Mouse (Mus musculus) neural tube, embryonic 11.5 days (tissue): ENCODE measurements around the gene Bmx. TPM values are rescaled to one million over a fixed set of nuclear protein-coding genes. Genes with fewer than 3 reads are reported as not detected.

Source experiments
- ATAC-seq: fragments of 200-750 bp; cut with Nextera tagmentation; 2 replicates; pipeline ENCODE4 v1.8.0; 2017; ENCODE audit warnings: moderate number of reproducible peaks, mild to moderate bottlenecking, moderate TSS enrichment, moderate library complexity; ENCODE audit not compliant: insufficient read depth, low FRiP score, low TSS enrichment
- DNase-seq: peaks from one replicate; pipeline ENCODE4 v3.0.0-alpha.2; 2015; ENCODE audit warnings: low spot score
- H3K27ac ChIP-seq: fragments of 300-500 bp; sonication (generic); 2 replicates; pipeline ENCODE4 v1.5.1; 2014; ENCODE audit warnings: low read depth, mild to moderate bottlenecking, low read length
- H3K27me3 ChIP-seq: fragments of 300-500 bp; sonication (generic); 2 replicates; pipeline ENCODE4 v1.6.1; 2014; ENCODE audit warnings: mild to moderate bottlenecking, low read length, mixed read lengths; ENCODE audit not compliant: control insufficient read depth, insufficient read depth
- H3K36me3 ChIP-seq: fragments of 300-500 bp; sonication (generic); 2 replicates; pipeline ENCODE4 v1.6.1; 2014; ENCODE audit warnings: mild to moderate bottlenecking, low read length, moderate library complexity, mixed read lengths; ENCODE audit not compliant: control insufficient read depth, insufficient read depth
- H3K4me1 ChIP-seq: fragments of 300-500 bp; sonication (generic); 2 replicates; pipeline ENCODE4 v1.6.1; 2014; ENCODE audit warnings: low read length, mixed read lengths; ENCODE audit not compliant: control insufficient read depth, insufficient read depth
- H3K4me2 ChIP-seq: fragments of 300-500 bp; sonication (generic); 2 replicates; pipeline ENCODE4 v1.6.1; 2014; ENCODE audit warnings: low read depth, mild to moderate bottlenecking, moderate library complexity
- H3K4me3 ChIP-seq: fragments of 300-500 bp; sonication (generic); 2 replicates; pipeline ENCODE4 v1.5.1; 2014; ENCODE audit warnings: low read depth, low read length
- H3K9ac ChIP-seq: fragments of 300-500 bp; sonication (generic); 2 replicates; pipeline ENCODE4 v1.6.1; 2014; ENCODE audit warnings: mild to moderate bottlenecking, low read length
- H3K9me3 ChIP-seq: fragments of 300-500 bp; sonication (generic); 2 replicates; pipeline ENCODE4 v1.6.1; 2016; ENCODE audit warnings: low read length; ENCODE audit not compliant: control insufficient read depth
- WGBS: fragments of 180-500 bp; shearing (Covaris S2); extraction: QIAGEN DNeasy Blood & Tissue Kit; methylation state at CpG from one replicate; pipeline ENCODE4 v1.1.7; 2014; 5-methylcytosine and 5-hydroxymethylcytosine counted together
- polyA plus RNA-seq: library from polyadenylated mRNA; unstranded; fragments of >200 nt; fragmentation: Nextera tagmentation; extraction: Ambion mirVana; gene quantifications from 2 replicates; pipeline ENCODE4 v1.2.1, GENCODE M21; 2014

The Bmx gene
- 0.17 and 0.66 TPM in 2 replicates for polyA plus RNA-seq

GRCm38 (mm10) chrX:164258057-164258456 is at the start of gene Bmx:
Gene Bmx (minus strand): TSS chrX:164258193.
- Histone ChIP-seq H3K36me3 (no peaks in the 10 kb centered on the region), H3K4me3 (no peak within 1 kb of the TSS), H3K27ac (no peak within 1 kb of the TSS), H3K9me3 (no peaks in the 10 kb centered on the region), H3K4me1 (no peaks in the 10 kb centered on the region), H3K4me2 (no peak within 1 kb of the TSS), H3K9ac (no peak within 1 kb of the TSS), H3K27me3 (0 out of 2 replicates have a peak, but pooled peaks cover 2% of the 10 kb centered on the region)
- WGBS = 67% methylated on average over 8 of the region's 8 CpGs
- DNase-seq (no peak), ATAC-seq (no peak)

DNA sequence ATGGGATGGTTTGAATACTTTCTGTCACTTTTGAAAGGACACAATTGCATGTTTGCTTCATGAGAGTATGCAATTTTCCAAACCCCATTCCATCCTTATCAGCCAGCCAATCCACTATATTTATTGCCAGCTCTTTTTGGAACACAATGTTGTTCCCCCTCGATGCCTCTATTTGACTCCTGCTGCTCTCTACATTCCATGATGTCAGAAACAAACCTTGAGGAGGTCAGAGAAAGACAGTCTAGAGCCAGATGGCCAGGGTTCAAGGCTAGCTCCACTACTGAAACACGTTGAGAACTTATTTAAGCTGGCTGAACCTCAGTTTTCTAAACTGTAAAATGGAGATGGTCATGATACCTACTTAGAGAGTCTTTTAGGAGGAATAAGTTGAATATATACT is 48.3 kb upstream of the Bmx start:
- no peaks in the 10 kb centered on the region for H3K4me1 ChIP-seq
- no peak overlapping the region for H3K4me3 ChIP-seq
- ATAC-seq = no peak
- 76% methylated on average over 2 of the region's 2 CpGs for WGBS
- no peak overlapping the region for H3K4me2 ChIP-seq
- H3K9me3 ChIP-seq = no peaks in the 10 kb centered on the region
- no peak overlapping the region for H3K9ac ChIP-seq
- H3K27me3 ChIP-seq = no peaks in the 10 kb centered on the region
- no peak for DNase-seq
- no peak overlapping the region for H3K27ac ChIP-seq
- H3K36me3 ChIP-seq = no peaks in the 10 kb centered on the region

- no peak for ATAC-seq
- DNase-seq = no peak
- Histone ChIP-seq H3K27me3 (no peaks in the 10 kb centered on the region), H3K4me2 (no peak overlapping the region), H3K27ac (no peak overlapping the region), H3K36me3 (no peaks in the 10 kb centered on the region), H3K9ac (no peak overlapping the region), H3K9me3 (no peaks in the 10 kb centered on the region), H3K4me1 (no peaks in the 10 kb centered on the region), H3K4me3 (no peak overlapping the region)
- WGBS = 63% methylated on average over 5 of the region's 5 CpGs
Measured at GRCm38 (mm10) chrX:164291147-164291546, 33.2 kb upstream of the Bmx start.

- Histone ChIP-seq H3K27ac (no peak overlapping the region), H3K27me3 (no peaks in the 10 kb centered on the region), H3K36me3 (no peaks in the 10 kb centered on the region), H3K4me1 (no peaks in the 10 kb centered on the region), H3K4me2 (no peak overlapping the region), H3K9ac (no peak overlapping the region), H3K4me3 (no peak overlapping the region), H3K9me3 (no peaks in the 10 kb centered on the region)
- no peak for ATAC-seq
- peak; percentile 13 for DNase-seq
- WGBS = 76% methylated on average over 3 of the region's 3 CpGs
Measured at GRCm38 (mm10) chrX:164287077-164287476, 29.1 kb upstream of the Bmx start.

DNA sequence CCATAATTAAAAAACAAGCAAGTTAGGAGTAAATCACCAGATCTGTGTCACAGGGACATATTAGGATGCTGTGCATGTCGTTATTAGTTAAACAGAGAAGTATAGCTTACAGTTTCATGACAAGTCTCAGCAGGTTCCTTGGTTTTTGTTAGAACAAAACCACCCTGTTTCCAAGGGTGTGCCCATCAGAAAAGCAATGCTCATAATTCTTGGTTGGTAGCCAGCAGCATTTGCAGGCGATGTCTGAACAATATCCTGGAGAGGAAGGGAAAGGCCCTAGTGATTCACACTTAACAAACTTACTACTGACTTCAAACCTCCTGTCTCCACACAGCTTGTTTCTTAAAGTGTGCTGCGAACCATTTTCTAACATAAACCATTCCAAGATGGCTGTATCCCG is 25.8 kb upstream of the Bmx start:
- WGBS = 90% methylated on average over 4 of the region's 4 CpGs
- Histone ChIP-seq H3K9ac (no peak overlapping the region), H3K36me3 (no peaks in the 10 kb centered on the region), H3K4me3 (no peak overlapping the region), H3K9me3 (no peaks in the 10 kb centered on the region), H3K27me3 (no peaks in the 10 kb centered on the region), H3K4me1 (no peaks in the 10 kb centered on the region), H3K4me2 (no peak overlapping the region), H3K27ac (no peak overlapping the region)
- DNase-seq = no peak
- ATAC-seq = no peak

DNA sequence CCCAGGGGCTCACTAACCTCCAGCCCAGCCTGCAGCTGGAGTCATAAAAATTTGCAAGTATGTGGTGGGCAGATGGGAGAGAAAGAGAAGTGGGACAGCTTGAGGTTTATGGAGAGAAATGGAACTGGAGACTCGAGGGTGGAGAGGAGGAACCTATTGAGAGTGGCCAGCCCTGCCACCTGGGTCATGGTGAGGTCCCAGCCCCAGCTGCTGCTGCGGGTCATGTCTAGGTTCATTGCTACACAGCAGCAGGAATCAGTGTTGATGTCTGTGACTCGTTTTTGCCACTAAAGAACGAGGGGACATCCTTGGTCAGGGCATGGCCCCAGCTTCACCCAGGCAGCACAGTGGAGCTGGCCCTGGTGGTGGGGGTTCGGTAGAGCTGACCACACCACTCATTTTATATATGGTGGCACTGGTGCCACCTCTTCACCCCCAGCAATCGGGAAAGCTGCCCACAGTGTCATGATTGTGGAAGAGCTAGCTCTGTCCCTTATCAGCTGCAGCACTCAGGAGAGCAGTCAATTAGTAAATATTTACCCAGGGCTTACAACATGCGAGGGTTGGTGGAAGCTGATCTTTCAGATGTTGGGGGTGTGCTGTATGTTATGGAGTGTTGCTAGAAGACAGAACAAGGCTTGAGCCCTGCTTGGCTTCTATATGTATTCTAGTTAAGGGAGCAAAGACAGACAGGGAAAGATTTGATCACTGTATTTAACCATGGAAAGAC is 23.1 kb upstream of the Bmx start:
- 73% methylated on average over 7 of the region's 7 CpGs for WGBS
- no peak overlapping the region for H3K27ac ChIP-seq

DNA sequence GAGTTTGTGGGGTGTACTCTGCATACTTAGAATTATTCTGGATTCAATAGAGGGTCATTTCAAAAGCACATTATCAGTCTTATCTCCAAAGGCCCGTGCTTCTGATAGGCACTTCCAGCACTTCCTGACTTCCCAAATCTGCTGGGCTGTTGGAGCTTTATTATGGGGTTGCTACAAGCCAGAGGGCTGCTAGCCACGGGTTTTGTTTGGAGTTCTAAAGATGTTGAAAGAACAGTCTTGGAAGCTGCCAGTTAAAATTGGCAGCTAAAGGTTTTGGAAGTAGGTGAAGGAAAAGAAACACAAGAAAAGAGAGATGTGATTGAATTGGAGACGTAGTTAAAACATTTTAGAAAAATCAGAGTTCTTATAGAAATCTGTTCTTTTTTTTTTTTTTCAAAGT is 17.5 kb upstream of the Bmx start:
- ATAC-seq (no peak), DNase-seq (no peak)
- no peaks in the 10 kb centered on the region for H3K4me1 ChIP-seq
- H3K27ac ChIP-seq = no peak overlapping the region
- H3K4me2 ChIP-seq = no peak overlapping the region
- WGBS = 66% methylated on average over 3 of the region's 3 CpGs
- no peaks in the 10 kb centered on the region for H3K9me3 ChIP-seq
- H3K36me3 ChIP-seq = no peaks in the 10 kb centered on the region
- no peak overlapping the region for H3K4me3 ChIP-seq
- no peaks in the 10 kb centered on the region for H3K27me3 ChIP-seq
- no peak overlapping the region for H3K9ac ChIP-seq

More for the DNA sequence above, 23.1 kb upstream of the Bmx start:
- Histone ChIP-seq H3K27me3 (no peaks in the 10 kb centered on the region), H3K36me3 (no peaks in the 10 kb centered on the region), H3K4me1 (no peaks in the 10 kb centered on the region), H3K4me2 (no peak overlapping the region), H3K9me3 (no peaks in the 10 kb centered on the region), H3K4me3 (no peak overlapping the region), H3K9ac (no peak overlapping the region)
- ATAC-seq = no peak
- no peak for DNase-seq

DNA sequence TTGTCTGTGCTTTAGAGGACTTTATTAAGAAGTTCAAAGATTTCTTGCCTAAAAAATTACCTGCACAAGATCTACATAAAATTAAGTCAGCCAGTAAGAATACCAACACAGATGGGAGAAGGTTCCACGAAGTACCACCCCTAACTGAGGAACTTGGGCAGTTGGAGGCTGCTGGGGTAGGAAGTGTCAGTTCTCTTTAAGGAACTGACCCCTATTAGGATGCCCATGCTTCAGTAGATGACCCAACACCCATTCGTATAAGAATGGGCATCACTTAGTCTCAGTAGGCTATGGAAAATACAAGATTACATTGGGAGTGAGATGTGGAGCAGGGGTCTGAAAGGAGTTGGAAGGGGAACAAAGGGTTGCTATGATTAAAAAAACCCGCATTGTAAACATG is 12.6 kb upstream of the Bmx start:
- Histone ChIP-seq H3K36me3 (no peaks in the 10 kb centered on the region), H3K4me3 (no peak overlapping the region), H3K27me3 (no peaks in the 10 kb centered on the region), H3K9ac (no peak overlapping the region), H3K27ac (no peak overlapping the region), H3K4me1 (no peaks in the 10 kb centered on the region), H3K9me3 (no peaks in the 10 kb centered on the region), H3K4me2 (no peak overlapping the region)
- ATAC-seq (no peak), DNase-seq (no peak)
- WGBS = 83% methylated on average over 3 of the region's 3 CpGs

GRCm38 (mm10) chrX:164269285-164269761 is 11.3 kb upstream of the Bmx start, which contains the start of gene Pir:
Gene Pir (plus strand): TSS chrX:164269371.
- no peak within 1 kb of the TSS for H3K27ac ChIP-seq
- ATAC-seq = peak; percentile 82
- peak within 1 kb of the TSS; percentile 33 for H3K4me3 ChIP-seq
- WGBS = 5% methylated on average over 20 of the region's 20 CpGs
- H3K4me1 ChIP-seq = no peaks in the 10 kb centered on the region
- peak; percentile 44 for DNase-seq
- no peaks in the 10 kb centered on the region for H3K36me3 ChIP-seq
- H3K27me3 ChIP-seq = no peaks in the 10 kb centered on the region
- peak within 1 kb of the TSS; percentile 37 for H3K4me2 ChIP-seq
- H3K9me3 ChIP-seq = no peaks in the 10 kb centered on the region
- H3K9ac ChIP-seq = peak within 1 kb of the TSS; percentile 53
